Mouse (Mus musculus): ENCODE results near the gene Mtmr3.

Mtmr3 gene

GRCm38 (mm10) chr11:4522142-4522664, 72.5 kb downstream of the Mtmr3 start:
- DNase-seq (ENCODE audit: low spot score in 2 of 2) = no peak

GRCm38 (mm10) chr11:4518981-4519380, 75.7 kb downstream of the Mtmr3 start:
- no peak for DNase-seq (ENCODE audit: low spot score in 2 of 2)

GRCm38 (mm10) chr11:4507421-4507820, 87.2 kb downstream of the Mtmr3 start:
- DNase-seq (ENCODE audit: low spot score in 2 of 2) = no peak

- DNase-seq (ENCODE audit: low spot score in 2 of 2) = no peak
These were observed 88.2 kb downstream of the Mtmr3 start for GRCm38 (mm10) chr11:4506486-4506885.

- no peak for DNase-seq (ENCODE audit: low spot score in 2 of 2)
These were observed 92.5 kb downstream of the Mtmr3 start for GRCm38 (mm10) chr11:4502206-4502605.

GRCm38 (mm10) chr11:4500826-4501225, 93.8 kb downstream of the Mtmr3 start:
- DNase-seq (ENCODE audit: low spot score in 2 of 2) = no peak

GRCm38 (mm10) chr11:4500261-4500660, 94.4 kb downstream of the Mtmr3 start:
- DNase-seq (ENCODE audit: low spot score in 2 of 2) = no peak

- DNase-seq (ENCODE audit: low spot score in 2 of 2) = no peak
These were observed 95.2 kb downstream of the Mtmr3 start for GRCm38 (mm10) chr11:4499456-4499855.

- DNase-seq (ENCODE audit: low spot score in 2 of 2) = no peak
These were observed 95.9 kb downstream of the Mtmr3 start for GRCm38 (mm10) chr11:4498774-4499173.

GRCm38 (mm10) chr11:4497501-4498118, 97.1 kb downstream of the Mtmr3 start:
- no peak for DNase-seq (ENCODE audit: low spot score in 2 of 2)

- no peak for DNase-seq (ENCODE audit: low spot score in 2 of 2)
These were observed 99.6 kb downstream of the Mtmr3 start for GRCm38 (mm10) chr11:4495021-4495540.

- DNase-seq (ENCODE audit: low spot score in 2 of 2) = no peak
These were observed 105.5 kb downstream of the Mtmr3 start for GRCm38 (mm10) chr11:4489207-4489606.

- DNase-seq (ENCODE audit: low spot score in 2 of 2) = no peak
These were observed 105.9 kb downstream of the Mtmr3 start for GRCm38 (mm10) chr11:4488798-4489197.

GRCm38 (mm10) chr11:4488367-4488766, 106.3 kb downstream of the Mtmr3 start:
- no peak for DNase-seq (ENCODE audit: low spot score in 2 of 2)

- no peak for DNase-seq (ENCODE audit: low spot score in 2 of 2)
These were observed 107.2 kb downstream of the Mtmr3 start for GRCm38 (mm10) chr11:4487401-4487965.

GRCm38 (mm10) chr11:4484541-4484940, 110.1 kb downstream of the Mtmr3 start:
- no peak for DNase-seq (ENCODE audit: low spot score in 2 of 2)

- no peak for DNase-seq (ENCODE audit: low spot score in 2 of 2)
These were observed 112.0 kb downstream of the Mtmr3 start for GRCm38 (mm10) chr11:4482641-4483040.

- DNase-seq (ENCODE audit: low spot score in 2 of 2) = no peak
These were observed 118.4 kb downstream of the Mtmr3 start for GRCm38 (mm10) chr11:4476184-4476697.

- no peak for DNase-seq (ENCODE audit: low spot score in 2 of 2)
These were observed 122.0 kb downstream of the Mtmr3 start for GRCm38 (mm10) chr11:4472464-4473179.

- no peak for DNase-seq (ENCODE audit: low spot score in 2 of 2)
These were observed 122.9 kb downstream of the Mtmr3 start for GRCm38 (mm10) chr11:4471734-4472133.

- DNase-seq (ENCODE audit: low spot score in 2 of 2) = no peak
These were observed 123.4 kb downstream of the Mtmr3 start for GRCm38 (mm10) chr11:4471251-4471650.

GRCm38 (mm10) chr11:4469091-4469490, 125.6 kb downstream of the Mtmr3 start:
- DNase-seq (ENCODE audit: low spot score in 2 of 2) = no peak
